Mouse (Mus musculus) lung, embryonic 15.5 days (tissue): ENCODE results near the gene Gja4. TPM values are rescaled to one million over a fixed set of nuclear protein-coding genes. Genes with fewer than 3 reads are reported as not detected.

ENCODE experiments used
- ATAC-seq: fragments of 200-750 bp; cut with Nextera tagmentation; 2 replicates; pipeline ENCODE4 v1.8.0; 2017; ENCODE audit warnings: moderate number of reproducible peaks, borderline replicate concordance; ENCODE audit not compliant: low FRiP score, low TSS enrichment; ENCODE audit errors: extremely low read depth
- H3K27ac ChIP-seq: fragments of 300-500 bp; sonication (generic); 2 replicates; pipeline ENCODE4 v1.5.1; 2015; ENCODE audit warnings: moderate library complexity, mild to moderate bottlenecking, inconsistent platforms
- H3K27me3 ChIP-seq: fragments of 300-500 bp; sonication (generic); 2 replicates; pipeline ENCODE4 v1.6.1; 2015; ENCODE audit warnings: inconsistent platforms
- H3K36me3 ChIP-seq: fragments of 300-500 bp; sonication (generic); 2 replicates; pipeline ENCODE4 v1.6.1; 2015; ENCODE audit warnings: inconsistent platforms
- H3K4me1 ChIP-seq: fragments of 300-500 bp; sonication (generic); 2 replicates; pipeline ENCODE4 v1.6.1; 2015; ENCODE audit warnings: inconsistent platforms
- H3K4me2 ChIP-seq: fragments of 300-500 bp; sonication (generic); 2 replicates; pipeline ENCODE4 v1.6.1; 2015; ENCODE audit warnings: inconsistent platforms, mild to moderate bottlenecking, moderate library complexity
- H3K4me3 ChIP-seq: fragments of 300-500 bp; sonication (generic); 2 replicates; pipeline ENCODE4 v1.5.1; 2015; ENCODE audit warnings: mild to moderate bottlenecking, inconsistent platforms
- H3K9ac ChIP-seq: fragments of 300-500 bp; sonication (generic); 2 replicates; pipeline ENCODE4 v1.6.1; 2015; ENCODE audit warnings: inconsistent platforms
- H3K9me3 ChIP-seq: fragments of 300-500 bp; sonication (generic); 2 replicates; pipeline ENCODE4 v1.6.1; 2016; ENCODE audit warnings: inconsistent platforms
- WGBS: fragments of 180-500 bp; shearing (Covaris S2); methylation state at CpG from one replicate; pipeline ENCODE4 v1.1.7; 2015; 5-methylcytosine and 5-hydroxymethylcytosine counted together
- polyA plus RNA-seq: library from polyadenylated mRNA; unstranded; fragments of >200 nt; fragmentation: Nextera tagmentation; extraction: Ambion mirVana; gene quantifications from 2 replicates; pipeline ENCODE4 v1.2.1, GENCODE M21; 2015

The Gja4 gene
- polyA plus RNA-seq, 1 experiment from 2014 or later, result 33.2 TPM

GRCm38 (mm10) chr4:127319613-127320012 is 5.8 kb upstream of the Gja4 start:
- H3K4me1 ChIP-seq, result no peaks in the 10 kb centered on the region
- no peak overlapping the region for H3K4me3 ChIP-seq
- WGBS, result 3% methylated on average over 3 of the region's 3 CpGs
- H3K9me3 ChIP-seq, result no peaks in the 10 kb centered on the region
- H3K27ac ChIP-seq, result no peak overlapping the region
- H3K9ac ChIP-seq, result no peak overlapping the region
- peak; percentile 37; the same call in 1 of the 2 replicates for ATAC-seq
- H3K36me3 ChIP-seq, result no peaks in the 10 kb centered on the region
- no peak overlapping the region for H3K4me2 ChIP-seq
- no peaks in the 10 kb centered on the region for H3K27me3 ChIP-seq

GRCm38 (mm10) chr4:127317143-127317542 is 3.3 kb upstream of the Gja4 start:
- Histone ChIP-seq H3K9me3 (no peaks in the 10 kb centered on the region), H3K36me3 (no peaks in the 10 kb centered on the region), H3K4me2 (no peak overlapping the region), H3K27ac (no peak overlapping the region), H3K27me3 (peaks cover 8% of the 10 kb centered on the region; the same call in 1 of the 2 replicates), H3K4me1 (0 out of 2 replicates have a peak, but pooled peaks cover 2% of the 10 kb centered on the region), H3K4me3 (no peak overlapping the region), H3K9ac (no peak overlapping the region)
- WGBS, result 49% methylated on average over 4 of the region's 4 CpGs
- ATAC-seq, result no peak

GRCm38 (mm10) chr4:127315753-127316152 is 1.9 kb upstream of the Gja4 start:
- Histone ChIP-seq H3K9ac (no peak overlapping the region), H3K27me3 (peaks cover 18% of the 10 kb centered on the region; the same call in 1 of the 2 replicates), H3K27ac (no peak overlapping the region), H3K4me3 (no peak overlapping the region), H3K9me3 (no peaks in the 10 kb centered on the region), H3K4me1 (0 out of 2 replicates have a peak, but pooled peaks cover 2% of the 10 kb centered on the region), H3K36me3 (no peaks in the 10 kb centered on the region), H3K4me2 (no peak overlapping the region)
- no peak for ATAC-seq
- 73% methylated on average over 8 of the region's 8 CpGs for WGBS

GRCm38 (mm10) chr4:127314585-127314984 is 746 bp upstream of the Gja4 start:
- ATAC-seq, result no peak
- H3K9me3 ChIP-seq, result no peaks in the 10 kb centered on the region
- no peaks in the 10 kb centered on the region for H3K36me3 ChIP-seq
- H3K27ac ChIP-seq, result no peak overlapping the region
- peaks cover 18% of the 10 kb centered on the region; the same call in 1 of the 2 replicates for H3K27me3 ChIP-seq
- 0 out of 2 replicates have a peak, but pooled peaks cover 2% of the 10 kb centered on the region for H3K4me1 ChIP-seq
- 49% methylated on average over 9 of the region's 9 CpGs for WGBS
- H3K4me3 ChIP-seq, result no peak overlapping the region
- peak overlapping the region; percentile 78; the same call in 1 of the 2 replicates for H3K4me2 ChIP-seq
- peak overlapping the region; percentile 48; the same call in 1 of the 2 replicates for H3K9ac ChIP-seq

- 0 out of 2 replicates have a peak, but pooled peaks cover 2% of the 10 kb centered on the region for H3K4me1 ChIP-seq
- peak overlapping the region; percentile 78; the same call in 1 of the 2 replicates for H3K4me2 ChIP-seq
- peaks cover 18% of the 10 kb centered on the region; the same call in 1 of the 2 replicates for H3K27me3 ChIP-seq
- 56% methylated on average over 24 of the region's 24 CpGs for WGBS
- no peaks in the 10 kb centered on the region for H3K36me3 ChIP-seq
- H3K9ac ChIP-seq, result no peak overlapping the region
- no peaks in the 10 kb centered on the region for H3K9me3 ChIP-seq
- H3K4me3 ChIP-seq, result peak overlapping the region; percentile 52
- no peak for ATAC-seq
- H3K27ac ChIP-seq, result no peak overlapping the region
Observed at GRCm38 (mm10) chr4:127312349-127312748, 1.5 kb downstream of the Gja4 start.

- 43% methylated on average over 9 of the region's 9 CpGs for WGBS
- no peaks in the 10 kb centered on the region for H3K9me3 ChIP-seq
- peaks cover 18% of the 10 kb centered on the region; the same call in 1 of the 2 replicates for H3K27me3 ChIP-seq
- H3K9ac ChIP-seq, result no peak overlapping the region
- 0 out of 2 replicates have a peak, but pooled peaks cover 2% of the 10 kb centered on the region for H3K4me1 ChIP-seq
- no peaks in the 10 kb centered on the region for H3K36me3 ChIP-seq
- no peak for ATAC-seq
- H3K4me3 ChIP-seq, result no peak overlapping the region
- H3K27ac ChIP-seq, result no peak overlapping the region
- H3K4me2 ChIP-seq, result peak overlapping the region; percentile 13; the same call in 1 of the 2 replicates
Observed at GRCm38 (mm10) chr4:127311561-127311960, 2.3 kb downstream of the Gja4 start.

- WGBS, result 37% methylated on average over 2 of the region's 2 CpGs
- ATAC-seq, result no peak
- H3K27me3 ChIP-seq, result peaks cover 7% of the 10 kb centered on the region; the same call in 1 of the 2 replicates
- H3K9me3 ChIP-seq, result no peaks in the 10 kb centered on the region
- no peaks in the 10 kb centered on the region for H3K36me3 ChIP-seq
- H3K9ac ChIP-seq, result no peak overlapping the region
- H3K4me3 ChIP-seq, result no peak overlapping the region
- no peak overlapping the region for H3K27ac ChIP-seq
- H3K4me2 ChIP-seq, result no peak overlapping the region
- H3K4me1 ChIP-seq, result no peaks in the 10 kb centered on the region
Observed at GRCm38 (mm10) chr4:127306915-127307314, 6.9 kb downstream of the Gja4 start.

GRCm38 (mm10) chr4:127303796-127304195 is 10.0 kb downstream of the Gja4 start:
- H3K9me3 ChIP-seq, result no peaks in the 10 kb centered on the region
- no peak for ATAC-seq
- no peak overlapping the region for H3K4me3 ChIP-seq
- H3K36me3 ChIP-seq, result no peaks in the 10 kb centered on the region
- no peaks in the 10 kb centered on the region for H3K4me1 ChIP-seq
- 74% methylated on average over 3 of the region's 3 CpGs for WGBS
- no peak overlapping the region for H3K27ac ChIP-seq
- no peak overlapping the region for H3K9ac ChIP-seq
- H3K27me3 ChIP-seq, result no peaks in the 10 kb centered on the region
- no peak overlapping the region for H3K4me2 ChIP-seq

- Histone ChIP-seq H3K9me3 (no peaks in the 10 kb centered on the region), H3K27me3 (no peaks in the 10 kb centered on the region), H3K4me2 (no peak overlapping the region), H3K4me3 (no peak overlapping the region), H3K4me1 (no peaks in the 10 kb centered on the region), H3K9ac (no peak overlapping the region), H3K36me3 (no peaks in the 10 kb centered on the region), H3K27ac (no peak overlapping the region)
- ATAC-seq, result no peak
- WGBS, result 47% methylated on average over 5 of the region's 5 CpGs
Observed at GRCm38 (mm10) chr4:127300503-127300902, 13.3 kb downstream of the Gja4 start.

- Histone ChIP-seq H3K9ac (no peak overlapping the region), H3K4me2 (no peak overlapping the region), H3K36me3 (no peaks in the 10 kb centered on the region), H3K4me1 (no peaks in the 10 kb centered on the region), H3K4me3 (no peak overlapping the region), H3K9me3 (no peaks in the 10 kb centered on the region), H3K27me3 (no peaks in the 10 kb centered on the region), H3K27ac (no peak overlapping the region)
- 44% methylated on average over 5 of the region's 5 CpGs for WGBS
- ATAC-seq, result no peak
Observed at GRCm38 (mm10) chr4:127292631-127293030, 21.2 kb downstream of the Gja4 start.

GRCm38 (mm10) chr4:127289039-127289548 is 24.7 kb downstream of the Gja4 start:
- H3K27ac ChIP-seq, result no peak overlapping the region
- H3K27me3 ChIP-seq, result no peaks in the 10 kb centered on the region
- 52% methylated on average over 6 of the region's 6 CpGs for WGBS
- H3K9me3 ChIP-seq, result no peaks in the 10 kb centered on the region
- ATAC-seq, result 0 out of 2 replicates have a peak, but pooled peaks have one; percentile 35
- H3K36me3 ChIP-seq, result no peaks in the 10 kb centered on the region
- H3K4me2 ChIP-seq, result no peak overlapping the region
- H3K9ac ChIP-seq, result no peak overlapping the region
- H3K4me3 ChIP-seq, result no peak overlapping the region
- no peaks in the 10 kb centered on the region for H3K4me1 ChIP-seq

- no peaks in the 10 kb centered on the region for H3K36me3 ChIP-seq
- H3K27me3 ChIP-seq, result no peaks in the 10 kb centered on the region
- H3K4me2 ChIP-seq, result no peak overlapping the region
- no peaks in the 10 kb centered on the region for H3K9me3 ChIP-seq
- H3K9ac ChIP-seq, result no peak overlapping the region
- H3K4me1 ChIP-seq, result no peaks in the 10 kb centered on the region
- ATAC-seq, result no peak
- H3K27ac ChIP-seq, result no peak overlapping the region
- H3K4me3 ChIP-seq, result no peak overlapping the region
- 66% methylated on average over 4 of the region's 4 CpGs for WGBS
Observed at GRCm38 (mm10) chr4:127286907-127287306, 26.9 kb downstream of the Gja4 start.
